In the genomic region with DNA sequence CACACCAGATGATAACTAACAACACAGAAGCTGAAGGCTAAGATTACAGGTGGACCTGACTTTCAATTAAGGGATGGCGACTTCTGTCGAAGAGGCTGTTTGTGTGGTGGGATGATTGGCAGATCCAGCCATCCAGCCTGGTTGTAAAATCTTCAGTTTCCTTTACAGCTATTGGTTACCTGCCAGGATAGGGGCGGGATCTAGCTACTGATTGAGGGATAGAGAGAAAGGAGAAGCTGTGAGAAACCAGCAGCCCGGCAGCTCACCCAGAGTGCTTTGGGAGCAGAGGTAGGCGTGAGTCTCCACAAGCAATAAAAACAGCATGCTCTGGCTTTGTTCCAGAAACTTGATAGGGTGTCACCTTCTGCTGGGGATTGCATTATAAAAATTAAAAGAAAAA, we compare ENCODE assay signal across 8 mouse cellular contexts.
DNase-seq lines count a peak whose midpoint lies in the region; ATAC-seq lines count a peak whose summit lies in the region.

No protein-coding gene starts in this region.

- ATAC-seq in cerebellum, adult (ENCODE audit: insufficient number of reproducible peaks, low FRiP score, low TSS enrichment) = no peak
- peak; percentile 92 for ATAC-seq in kidney, embryonic 15.5 days (replicated peaks; ENCODE audit: low FRiP score)

- WGBS in kidney, embryonic 15.5 days = 15% methylated on average over 5 of the region's 5 CpGs

- no peaks in the 10 kb centered on the region for H3K27me3 ChIP-seq in kidney, embryonic 15.5 days

- peak overlapping the region; percentile 19 for H3K4me3 ChIP-seq in kidney, embryonic 15.5 days (replicated peaks)

- H3K4me1 ChIP-seq in kidney, embryonic 15.5 days = peaks cover 11% of the 10 kb centered on the region

- H3K4me2 ChIP-seq in kidney, embryonic 15.5 days = peak overlapping the region; percentile 40

- DNase-seq in cerebellum, adult 11-12 months = peak; percentile 10
- DNase-seq in cerebellum, adult 9-11 months = peak; percentile 17
- peak; percentile 73 to 76 for DNase-seq in frontal cortex, postnatal 14 days (ENCODE audit: low spot score in 2 of 2)
- peak; percentile 87 for DNase-seq in left cerebral cortex, postnatal 4 days
- DNase-seq in retina, postnatal 1 day = peak; percentile 78
- no peak for DNase-seq in spleen, postnatal 4 days (ENCODE audit: low spot score in 2 of 2)

- intact Hi-C loops in left cerebral cortex, postnatal 4 days (cut with DNase I) = no loop called here

- H3K9ac ChIP-seq in kidney, embryonic 15.5 days = no peak overlapping the region

- H3K9me3 ChIP-seq in kidney, embryonic 15.5 days (replicated peaks) = no peaks in the 10 kb centered on the region

- H3K36me3 ChIP-seq in kidney, embryonic 15.5 days = no peaks in the 10 kb centered on the region

- H3K27ac ChIP-seq in kidney, embryonic 15.5 days = no peak overlapping the region

Comparison
In these comparisons a context has a peak if more than half of its experiments do, and no peak if none do; other contexts are left out.
1. DNase-seq: peak in cerebellum, adult 11-12 months (single experiment), cerebellum, adult 9-11 months (single experiment), frontal cortex, postnatal 14 days (2 of 2), left cerebral cortex, postnatal 4 days (single experiment) and retina, postnatal 1 day (single experiment); none in spleen, postnatal 4 days (0 of 2).